Mouse (Mus musculus) inflammation-experienced regulatory T-cells, adult 6 months (primary cell): ENCODE results near the gene Tmsb10. TPM values are rescaled to one million over a fixed set of nuclear protein-coding genes. Genes with fewer than 3 reads are reported as not detected.

ENCODE experiments used
- ATAC-seq: one replicate; pipeline ENCODE4 v1.8.0; 2017
- polyA plus RNA-seq, 3 experiments: library from polyadenylated mRNA; unstranded; fragments of 100-300 nt; shearing (Covaris generic); gene quantifications; one replicate each; pipeline ENCODE4 v1.2.1; 2017

Tmsb10 gene
- polyA plus RNA-seq = 1,000 to 10,000 TPM; 4,108 to 4,357 (median 4,244) TPM

GRCm38 (mm10) chr6:72958662-72959071 lies at the start of gene Tmsb10:
Gene Tmsb10 (minus strand): TSS chr6:72958748.
- no peak for ATAC-seq

- no peak for ATAC-seq
Measured at GRCm38 (mm10) chr6:73003601-73004000, 45.1 kb upstream of the Tmsb10 start.

GRCm38 (mm10) chr6:73002391-73002790 lies 43.8 kb upstream of the Tmsb10 start:
- ATAC-seq = no peak

- no peak for ATAC-seq
Measured at GRCm38 (mm10) chr6:72998809-72999208, 40.3 kb upstream of the Tmsb10 start.

GRCm38 (mm10) chr6:72993688-72994082 lies 35.1 kb upstream of the Tmsb10 start:
- peak; percentile 21 for ATAC-seq

- peak; percentile 79 for ATAC-seq
Measured at GRCm38 (mm10) chr6:72993054-72993687, 34.6 kb upstream of the Tmsb10 start.

- ATAC-seq = peak; percentile 52
Measured at GRCm38 (mm10) chr6:72990206-72990605, 31.7 kb upstream of the Tmsb10 start.

GRCm38 (mm10) chr6:72989028-72989736 lies 30.6 kb upstream of the Tmsb10 start:
- ATAC-seq = no peak

- ATAC-seq = no peak
Measured at GRCm38 (mm10) chr6:72982506-72982905, 24.0 kb upstream of the Tmsb10 start.

- peak; percentile 98 for ATAC-seq
Measured at GRCm38 (mm10) chr6:72981851-72982250, 23.3 kb upstream of the Tmsb10 start.

- ATAC-seq = no peak
Measured at GRCm38 (mm10) chr6:72981124-72981651, 22.6 kb upstream of the Tmsb10 start.

- ATAC-seq = no peak
Measured at GRCm38 (mm10) chr6:72976866-72977265, 18.3 kb upstream of the Tmsb10 start.

- ATAC-seq = peak; percentile 94
Measured at GRCm38 (mm10) chr6:72971074-72971473, 12.5 kb upstream of the Tmsb10 start.

GRCm38 (mm10) chr6:72969787-72970186 lies 11.2 kb upstream of the Tmsb10 start:
- no peak for ATAC-seq

- no peak for ATAC-seq
Measured at GRCm38 (mm10) chr6:72965199-72965598, 6.7 kb upstream of the Tmsb10 start.

- ATAC-seq = peak; percentile 72
Measured at GRCm38 (mm10) chr6:72962281-72962741, 3.8 kb upstream of the Tmsb10 start.

- no peak for ATAC-seq
Measured at GRCm38 (mm10) chr6:72961603-72962002, 3.1 kb upstream of the Tmsb10 start.

- ATAC-seq = no peak
Measured at GRCm38 (mm10) chr6:72960675-72961074, 2.1 kb upstream of the Tmsb10 start.

- no peak for ATAC-seq
Measured at GRCm38 (mm10) chr6:72959175-72959574, 627 bp upstream of the Tmsb10 start.

- peak; percentile 20 for ATAC-seq
Measured at GRCm38 (mm10) chr6:72957676-72958641, 589 bp downstream of the Tmsb10 start.

- ATAC-seq = no peak
Measured at GRCm38 (mm10) chr6:72957093-72957435, 1.5 kb downstream of the Tmsb10 start.

- peak; percentile 41 for ATAC-seq
Measured at GRCm38 (mm10) chr6:72956199-72957092, 2.1 kb downstream of the Tmsb10 start.
